In the genomic region with DNA sequence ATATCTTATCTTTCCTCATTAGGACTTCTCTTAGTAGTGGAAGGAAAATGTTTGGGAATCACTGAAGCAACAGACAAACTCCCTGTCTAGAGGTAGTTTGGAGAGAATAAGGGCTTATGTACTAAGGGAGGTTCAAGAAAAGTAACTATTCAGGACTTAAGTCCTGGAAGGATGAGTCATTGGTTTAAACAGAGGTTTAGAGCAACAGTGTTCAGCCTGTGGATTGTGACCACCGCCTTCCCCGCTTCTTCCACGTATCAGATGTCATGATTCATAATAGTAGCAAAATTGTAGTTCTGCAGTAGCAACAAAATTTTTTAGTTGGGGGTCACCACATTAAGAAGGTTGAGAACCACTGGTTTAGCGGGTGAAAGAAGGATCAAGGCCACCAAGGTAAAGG, we compare ENCODE assay signal across 22 mouse cellular contexts. TPM values are rescaled to one million over a fixed set of nuclear protein-coding genes. Genes with fewer than 3 reads are reported as not detected.
"Had no signal": no experiment of that assay in that cellular context is flagged by ENCODE, and none has a peak within 500 bp of the region (broad histone marks: within the 10 kb centered on the region; RNA-seq: fewer than 3 reads in every experiment).

No protein-coding gene starts in this region.

- DNase-seq: lung, adult 18-20 months; lung, embryonic 14.5 days; lung, postnatal 10 days; lung, postnatal 4 days; retina, postnatal 1 day; right cerebral cortex, adult 18-20 months; right cerebral cortex, postnatal 25 days; right cerebral cortex, postnatal 4 days; spleen, adult 18-20 months; thymus, adult 2 months; thymus, postnatal 25 days; thymus, postnatal 4 days had no signal

- H3K9ac ChIP-seq: lung, embryonic 14.5 days; midbrain, embryonic 13.5 days; midbrain, embryonic 15.5 days; neural tube, embryonic 13.5 days; neural tube, embryonic 15.5 days had no signal

- H3K4me3 ChIP-seq: megakaryocyte, embryonic 14.5 days; midbrain, embryonic 13.5 days; midbrain, embryonic 15.5 days; neural tube, embryonic 13.5 days; neural tube, embryonic 15.5 days had no signal

- H3K4me1 ChIP-seq: midbrain, embryonic 13.5 days; midbrain, embryonic 15.5 days; neural tube, embryonic 13.5 days; neural tube, embryonic 15.5 days had no signal

- ATAC-seq: midbrain, embryonic 13.5 days; midbrain, embryonic 15.5 days had no signal

- H3K27ac ChIP-seq: midbrain, embryonic 13.5 days; midbrain, embryonic 15.5 days; neural tube, embryonic 13.5 days; neural tube, embryonic 15.5 days had no signal

- H3K9me3 ChIP-seq: megakaryocyte, embryonic 14.5 days; midbrain, embryonic 13.5 days; midbrain, embryonic 15.5 days; neural tube, embryonic 13.5 days; neural tube, embryonic 15.5 days had no signal

- H3K4me2 ChIP-seq: lung, embryonic 14.5 days; midbrain, embryonic 11.5 days; midbrain, embryonic 13.5 days; midbrain, embryonic 15.5 days; neural tube, embryonic 13.5 days; neural tube, embryonic 15.5 days had no signal

- H3K36me3 ChIP-seq: midbrain, embryonic 15.5 days had no signal

- H3K27me3 ChIP-seq: megakaryocyte, embryonic 14.5 days; midbrain, embryonic 13.5 days; midbrain, embryonic 15.5 days; neural tube, embryonic 13.5 days; neural tube, embryonic 15.5 days had no signal

RNA-seq across cellular contexts. Expression of a gene that starts 49.7 kb away (rescaled TPM):
- total RNA-seq: midbrain, postnatal 0 days; monocyte, adult 5-6 weeks had no signal
- polyA plus RNA-seq: lung, embryonic 14.5 days; midbrain, embryonic 11.5 days; midbrain, embryonic 13.5 days; midbrain, embryonic 15.5 days; midbrain, postnatal 0 days; neural tube, embryonic 11.5 days; neural tube, embryonic 13.5 days; stomach, embryonic 14.5 days had no signal
